Mouse (Mus musculus) C2C12 (cell line): ENCODE measurements around the gene Mmp23. TPM values are rescaled to one million over a fixed set of nuclear protein-coding genes. Genes with fewer than 3 reads are reported as not detected.

ENCODE experiments used
- H3K27me3 ChIP-seq: one replicate; pipeline ENCODE4 v1.6.1; 2011; ENCODE audit not compliant: control insufficient read depth, insufficient read depth, insufficient read length
- H3K36me3 ChIP-seq: one replicate; pipeline ENCODE4 v1.6.1; 2011; ENCODE audit not compliant: control insufficient read depth, insufficient read depth
- H3K4me3 ChIP-seq: one replicate; pipeline ENCODE4 v1.5.1; 2011; ENCODE audit warnings: mild to moderate bottlenecking, control low read depth; ENCODE audit not compliant: poor library complexity, insufficient read depth, severe bottlenecking
- H3K79me2 ChIP-seq: one replicate; pipeline ENCODE4 v1.6.1; 2011; ENCODE audit not compliant: control insufficient read depth, insufficient read depth
- H3K79me3 ChIP-seq: one replicate; pipeline ENCODE4 v1.6.1; 2011; ENCODE audit warnings: low read depth, control low read depth
- H3ac ChIP-seq: one replicate; pipeline ENCODE3; 2011; ENCODE audit warnings: low read depth; ENCODE audit not compliant: control insufficient read depth, insufficient read length
- CEBPB ChIP-seq: IDR thresholded peaks from one replicate; pipeline ENCODE4 v1.6.1; 2011; ENCODE audit warnings: low read depth, mild to moderate bottlenecking, control low read depth, moderate library complexity
- CTCF ChIP-seq: IDR thresholded peaks from one replicate; pipeline ENCODE4 v1.5.1; 2011; ENCODE audit not compliant: control insufficient read depth, insufficient read depth, insufficient read length
- FOSL1 ChIP-seq: IDR thresholded peaks from one replicate; pipeline ENCODE4 v1.8.0; 2011; ENCODE audit warnings: mild to moderate bottlenecking, low read length; ENCODE audit not compliant: poor library complexity, insufficient read depth, severe bottlenecking
- MAX ChIP-seq: IDR thresholded peaks from one replicate; pipeline ENCODE4 v1.6.1; 2011; ENCODE audit warnings: mild to moderate bottlenecking, control low read depth
- MYOD1 ChIP-seq: IDR thresholded peaks from one replicate; pipeline ENCODE4 v1.6.1; 2011; ENCODE audit warnings: low read depth; ENCODE audit not compliant: control insufficient read depth, insufficient read length
- MYOG ChIP-seq: IDR thresholded peaks from one replicate; pipeline ENCODE4 v1.6.1; 2011; ENCODE audit not compliant: control insufficient read depth, insufficient read length; ENCODE audit errors: extremely low read depth
- USF1 ChIP-seq: IDR thresholded peaks from one replicate; pipeline ENCODE4 v1.6.1; 2011; ENCODE audit warnings: low read depth, mild to moderate bottlenecking, control low read depth, moderate library complexity
- polyA plus RNA-seq: library from polyadenylated mRNA; unstranded; fragments of >200 nt; fragmentation: generic; extraction: Trizol; gene quantifications from one replicate; pipeline ENCODE4 v1.2.1, GENCODE M21; 2012; ENCODE audit warnings: missing spikeins

Gene Mmp23
- polyA plus RNA-seq, 1 experiment: 4.5 TPM

DNA sequence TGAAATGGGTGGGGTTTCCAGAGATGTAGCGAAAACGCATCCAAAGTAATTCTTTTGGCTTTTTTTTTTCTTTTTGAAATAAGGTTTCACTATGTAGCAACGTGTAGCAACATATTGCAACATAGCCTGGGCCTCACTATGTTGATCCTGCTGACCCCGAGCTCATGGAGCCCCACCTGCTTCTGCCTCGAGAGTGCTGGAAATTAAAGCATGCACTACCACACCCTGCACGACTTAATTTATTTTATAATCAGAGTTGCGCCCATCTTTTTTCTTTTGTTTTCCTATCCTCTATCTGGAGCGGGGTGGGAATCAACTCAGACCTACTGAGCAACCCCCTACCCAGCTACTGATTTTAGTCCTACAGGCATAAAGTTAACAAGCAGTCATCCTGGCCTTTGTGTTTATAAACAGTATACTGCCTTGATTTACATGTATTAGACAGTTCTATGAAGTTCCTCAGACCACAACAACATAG is 16.5 kb upstream of the Mmp23 start:
- Histone ChIP-seq H3K79me3 (no peaks in the 10 kb centered on the region), H3K27me3 (no peaks in the 10 kb centered on the region), H3K36me3 (no peaks in the 10 kb centered on the region), H3K79me2 (no peaks in the 10 kb centered on the region), H3K4me3 (peak overlapping the region; percentile 79), H3ac (no peak overlapping the region)
- TF ChIP-seq MAX (no peak), CTCF (no peak), MYOG (no peak), MYOD1 (no peak), CEBPB (no peak), USF1 (no peak), FOSL1 (no peak)

DNA sequence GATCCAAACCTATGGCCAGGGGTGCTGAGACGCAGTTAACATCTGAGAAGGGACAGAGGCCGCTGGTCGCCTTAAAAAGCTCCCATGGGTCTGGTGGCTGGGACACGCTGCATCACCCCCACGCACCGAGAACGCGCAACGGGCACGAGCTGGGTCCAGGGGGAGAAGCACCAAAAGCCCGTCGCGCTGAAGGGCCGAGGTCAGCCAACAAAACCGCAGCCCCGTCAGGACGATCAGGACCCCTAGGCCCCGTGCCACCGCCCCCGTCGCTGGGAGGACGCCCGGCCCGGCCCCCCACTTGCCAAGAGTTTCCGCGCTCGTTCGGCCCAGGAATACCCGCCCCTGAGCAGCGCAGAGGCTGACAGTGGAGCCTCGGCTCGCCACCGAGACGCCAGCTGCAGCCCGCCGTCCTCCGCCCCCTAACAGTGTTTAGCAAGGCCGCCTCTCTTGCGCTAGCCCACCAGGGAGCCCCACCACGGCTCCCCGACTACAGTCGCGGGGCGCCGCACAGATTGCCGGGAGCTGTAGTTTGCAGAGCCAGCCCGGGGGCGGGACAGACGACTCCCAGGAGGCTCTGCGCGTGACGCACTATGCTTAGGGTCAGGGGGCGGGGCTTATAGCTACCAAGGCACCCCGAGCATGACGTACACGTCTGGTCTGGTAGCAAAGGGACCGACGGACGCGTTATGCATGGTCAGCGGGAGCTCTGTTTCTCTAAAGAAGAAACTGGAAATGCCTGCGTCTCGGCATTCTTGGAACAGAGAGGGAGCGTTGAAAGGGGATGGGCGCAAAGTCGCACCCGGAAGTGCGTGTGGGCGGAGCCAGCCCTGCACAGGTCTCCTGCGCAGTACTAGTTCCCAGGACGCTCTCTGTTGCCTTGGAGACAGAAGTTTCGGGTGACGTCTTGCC is 15.8 kb upstream of the Mmp23 start, which contains the start of gene Mib2:
Gene Mib2, minus strand, starts transcription at position 510 of the 909 bp plus-strand sequence.
- no peaks in the 10 kb centered on the region for H3K27me3 ChIP-seq
- peak within 1 kb of the TSS; percentile 79 for H3K4me3 ChIP-seq

DNA sequence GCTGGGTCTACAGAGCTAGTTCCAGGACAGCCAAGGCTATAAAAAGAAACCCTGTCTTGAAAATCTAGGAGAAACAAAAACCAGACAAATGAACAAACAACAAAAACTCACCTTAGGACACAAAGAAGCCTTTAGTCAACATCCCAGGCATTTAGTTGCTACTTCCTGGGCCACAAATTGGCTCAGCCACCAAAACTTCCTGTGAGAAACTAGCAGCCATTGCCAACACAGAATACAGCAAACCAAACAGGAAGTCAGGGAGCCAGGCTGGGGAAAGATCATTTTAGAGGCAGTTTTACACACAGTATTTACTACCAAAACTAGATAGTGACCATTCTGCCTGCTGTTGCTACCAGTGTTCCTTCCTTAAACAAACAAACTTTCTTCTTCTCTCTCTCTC is 13.7 kb upstream of the Mmp23 start:
- no peaks in the 10 kb centered on the region for H3K79me3 ChIP-seq
- no peaks in the 10 kb centered on the region for H3K27me3 ChIP-seq
- no peak overlapping the region for H3ac ChIP-seq
- H3K36me3 ChIP-seq: no peaks in the 10 kb centered on the region
- no peak for TF ChIP-seq MYOG
- TF ChIP-seq MYOD1: no peak
- no peak for TF ChIP-seq MAX
- no peak for TF ChIP-seq USF1
- TF ChIP-seq FOSL1: no peak
- no peak for TF ChIP-seq CTCF
- TF ChIP-seq CEBPB: no peak
- H3K79me2 ChIP-seq: no peaks in the 10 kb centered on the region
- H3K4me3 ChIP-seq: no peak overlapping the region

More for the DNA sequence above, 15.8 kb upstream of the Mmp23 start, which contains the start of gene Mib2:
- Histone ChIP-seq H3K79me3 (no peaks in the 10 kb centered on the region), H3ac (peak within 1 kb of the TSS; percentile 87), H3K79me2 (no peaks in the 10 kb centered on the region), H3K36me3 (no peaks in the 10 kb centered on the region)
- TF ChIP-seq CTCF: no peak
- no peak for TF ChIP-seq MAX
- no peak for TF ChIP-seq FOSL1
- no peak for TF ChIP-seq CEBPB
- no peak for TF ChIP-seq USF1
- no peak for TF ChIP-seq MYOG
- TF ChIP-seq MYOD1: no peak

DNA sequence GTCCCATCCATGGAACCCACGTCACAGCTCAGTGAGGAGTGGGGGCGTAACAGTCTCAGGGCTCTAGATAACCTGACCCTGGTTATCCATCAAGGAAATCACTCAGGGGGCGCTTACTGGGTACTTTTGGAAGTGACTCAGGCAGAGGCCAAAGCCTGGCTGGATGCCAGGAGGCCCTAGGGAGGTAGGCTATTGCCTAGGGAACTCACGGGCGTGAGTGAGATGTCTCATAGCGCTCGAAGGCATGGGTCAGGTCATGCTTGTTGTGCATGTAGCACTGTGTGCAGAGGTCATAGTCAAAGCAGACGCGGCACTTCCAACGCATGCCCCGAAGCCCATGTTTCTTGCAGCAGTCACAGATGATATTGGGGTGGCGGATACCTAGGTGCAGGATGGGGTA is 7.5 kb upstream of the Mmp23 start:
- Histone ChIP-seq H3K4me3 (no peak overlapping the region), H3K27me3 (no peaks in the 10 kb centered on the region), H3K79me2 (no peaks in the 10 kb centered on the region), H3K79me3 (no peaks in the 10 kb centered on the region), H3ac (no peak overlapping the region), H3K36me3 (no peaks in the 10 kb centered on the region)
- TF ChIP-seq MAX (no peak), MYOD1 (no peak), CEBPB (no peak), MYOG (no peak), CTCF (no peak), USF1 (no peak), FOSL1 (no peak)

DNA sequence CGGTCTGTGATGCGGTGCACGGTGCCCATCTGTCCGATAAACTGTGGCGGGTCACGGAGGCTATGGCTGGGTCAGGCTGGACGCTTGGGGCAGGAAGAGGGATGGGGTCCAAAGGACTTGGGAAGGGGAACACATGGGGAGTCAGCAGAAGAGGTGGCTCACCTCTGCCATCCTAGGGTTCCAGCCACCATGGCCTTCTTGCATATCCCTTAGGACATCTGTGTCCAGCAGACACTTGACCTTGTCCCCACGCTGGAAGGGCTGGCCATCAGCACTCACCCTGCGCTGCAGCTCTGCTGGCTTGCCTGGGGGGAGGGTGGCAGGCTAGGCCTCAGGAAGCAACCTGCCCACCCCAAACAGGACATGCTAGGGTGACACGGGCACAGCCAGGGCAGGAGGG is 5.8 kb upstream of the Mmp23 start:
- Histone ChIP-seq H3ac (no peak overlapping the region), H3K79me2 (no peaks in the 10 kb centered on the region), H3K4me3 (no peak overlapping the region), H3K79me3 (no peaks in the 10 kb centered on the region), H3K36me3 (no peaks in the 10 kb centered on the region), H3K27me3 (no peaks in the 10 kb centered on the region)
- TF ChIP-seq USF1: no peak
- no peak for TF ChIP-seq MYOD1
- TF ChIP-seq FOSL1: no peak
- TF ChIP-seq CTCF: no peak
- TF ChIP-seq MYOG: no peak
- no peak for TF ChIP-seq CEBPB
- TF ChIP-seq MAX: no peak
